Mouse (Mus musculus): ENCODE data around the gene Il20rb. TPM values are rescaled to one million over a fixed set of nuclear protein-coding genes. Genes with fewer than 3 reads are reported as not detected.

Il20rb gene
- polyA plus RNA-seq, 1 experiment from 2014 or later, result 0.53 TPM

- H3K36me3 ChIP-seq, result peaks cover 7% of the 10 kb centered on the region; the same call in 1 of the 2 replicates
- H3K27me3 ChIP-seq, result no peaks in the 10 kb centered on the region
- H3K4me1 ChIP-seq (replicated peaks), result peaks cover 4% of the 10 kb centered on the region
- H3K9ac ChIP-seq, result peak overlapping the region; percentile 63
- no peaks in the 10 kb centered on the region for H3K9me3 ChIP-seq
- peak overlapping the region; percentile 59 for H3K4me2 ChIP-seq
- peak overlapping the region; percentile 34 for H3K4me3 ChIP-seq
- WGBS, result 9% methylated on average over 25 of the region's 25 CpGs
- H3K27ac ChIP-seq, result no peak overlapping the region
- peak; percentile 46; the same call in 1 of the 2 replicates for ATAC-seq (ENCODE audit: low FRiP score)
Measured at GRCm38 (mm10) chr9:100453944-100454663, 32.5 kb downstream of the Il20rb start.

- Histone ChIP-seq H3K4me2 (no peak overlapping the region), H3K36me3 (no peaks in the 10 kb centered on the region), H3K4me1 (replicated peaks) (peaks cover 4% of the 10 kb centered on the region), H3K4me3 (no peak overlapping the region), H3K9ac (no peak overlapping the region), H3K27ac (no peak overlapping the region), H3K27me3 (peaks cover 6% of the 10 kb centered on the region; the same call in 1 of the 2 replicates), H3K9me3 (no peaks in the 10 kb centered on the region)
- no peak for ATAC-seq (ENCODE audit: low FRiP score)
- WGBS, result 74% methylated on average over 6 of the region's 6 CpGs
Measured at GRCm38 (mm10) chr9:100452432-100452831, 34.2 kb downstream of the Il20rb start.

- WGBS, result under 1% methylated on average over 32 of the region's 32 CpGs
Measured at GRCm38 (mm10) chr9:100446059-100446686, 40.4 kb downstream of the Il20rb start.

GRCm38 (mm10) chr9:100440111-100440790 lies 46.3 kb downstream of the Il20rb start:
- no peaks in the 10 kb centered on the region for H3K9me3 ChIP-seq
- H3K4me2 ChIP-seq, result peak overlapping the region; percentile 6
- peak; percentile 90 for ATAC-seq (ENCODE audit: low FRiP score)
- H3K9ac ChIP-seq, result no peak overlapping the region
- H3K4me1 ChIP-seq (replicated peaks), result peaks cover 16% of the 10 kb centered on the region
- 0 out of 2 replicates have a peak, but pooled peaks cover 4% of the 10 kb centered on the region for H3K27me3 ChIP-seq
- no peak overlapping the region for H3K4me3 ChIP-seq
- WGBS, result 49% methylated on average over 9 of the region's 9 CpGs
- H3K36me3 ChIP-seq, result no peaks in the 10 kb centered on the region
- H3K27ac ChIP-seq, result peak overlapping the region; percentile 84

More at GRCm38 (mm10) chr9:100446059-100446686, 40.4 kb downstream of the Il20rb start:
- H3K27me3 ChIP-seq, result peaks cover 11% of the 10 kb centered on the region; the same call in 1 of the 2 replicates
- H3K4me2 ChIP-seq, result peak overlapping the region; percentile 62
- peak; percentile 92 for ATAC-seq (ENCODE audit: low FRiP score)
- H3K4me3 ChIP-seq, result peak overlapping the region; percentile 48
- H3K36me3 ChIP-seq, result no peaks in the 10 kb centered on the region
- no peaks in the 10 kb centered on the region for H3K9me3 ChIP-seq
- peak overlapping the region; percentile 69 for H3K9ac ChIP-seq
- peak overlapping the region; percentile 70 for H3K27ac ChIP-seq
- peaks cover 7% of the 10 kb centered on the region for H3K4me1 ChIP-seq (replicated peaks)

DNA sequence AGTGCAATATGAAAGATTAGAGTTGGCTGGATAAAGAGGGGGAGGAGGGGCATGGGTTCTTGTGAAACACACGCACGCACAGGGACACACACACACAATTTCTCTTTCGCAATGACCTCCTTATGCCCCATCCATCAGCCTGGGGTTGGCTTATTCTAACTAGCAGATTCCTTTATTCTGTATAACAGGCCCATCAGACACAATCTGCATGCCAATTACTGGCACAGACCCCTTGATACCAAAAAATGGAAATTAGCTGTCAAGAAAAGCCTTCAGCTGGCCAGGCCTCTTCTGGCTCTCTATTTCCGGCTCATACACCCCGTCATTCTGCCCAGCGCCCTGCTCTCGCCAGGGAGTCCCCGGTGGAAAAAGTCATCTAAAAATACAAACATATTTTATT lies 47.1 kb downstream of the Il20rb start:
- peak; percentile 88 for ATAC-seq (ENCODE audit: low FRiP score)
- Histone ChIP-seq H3K36me3 (no peaks in the 10 kb centered on the region), H3K4me2 (peak overlapping the region; percentile 6), H3K9me3 (no peaks in the 10 kb centered on the region), H3K27ac (peak overlapping the region; percentile 84), H3K9ac (no peak overlapping the region), H3K27me3 (0 out of 2 replicates have a peak, but pooled peaks cover 3% of the 10 kb centered on the region), H3K4me1 (replicated peaks) (peaks cover 16% of the 10 kb centered on the region), H3K4me3 (no peak overlapping the region)
- WGBS, result 18% methylated on average over 8 of the region's 8 CpGs

GRCm38 (mm10) chr9:100438994-100439393 lies 47.6 kb downstream of the Il20rb start:
- no peak overlapping the region for H3K9ac ChIP-seq
- H3K36me3 ChIP-seq, result no peaks in the 10 kb centered on the region
- H3K4me2 ChIP-seq, result no peak overlapping the region
- no peaks in the 10 kb centered on the region for H3K27me3 ChIP-seq
- no peaks in the 10 kb centered on the region for H3K9me3 ChIP-seq
- H3K27ac ChIP-seq, result peak overlapping the region; percentile 84
- ATAC-seq (ENCODE audit: low FRiP score), result no peak
- peaks cover 16% of the 10 kb centered on the region for H3K4me1 ChIP-seq (replicated peaks)
- H3K4me3 ChIP-seq, result no peak overlapping the region
- 39% methylated on average over 10 of the region's 10 CpGs for WGBS

DNA sequence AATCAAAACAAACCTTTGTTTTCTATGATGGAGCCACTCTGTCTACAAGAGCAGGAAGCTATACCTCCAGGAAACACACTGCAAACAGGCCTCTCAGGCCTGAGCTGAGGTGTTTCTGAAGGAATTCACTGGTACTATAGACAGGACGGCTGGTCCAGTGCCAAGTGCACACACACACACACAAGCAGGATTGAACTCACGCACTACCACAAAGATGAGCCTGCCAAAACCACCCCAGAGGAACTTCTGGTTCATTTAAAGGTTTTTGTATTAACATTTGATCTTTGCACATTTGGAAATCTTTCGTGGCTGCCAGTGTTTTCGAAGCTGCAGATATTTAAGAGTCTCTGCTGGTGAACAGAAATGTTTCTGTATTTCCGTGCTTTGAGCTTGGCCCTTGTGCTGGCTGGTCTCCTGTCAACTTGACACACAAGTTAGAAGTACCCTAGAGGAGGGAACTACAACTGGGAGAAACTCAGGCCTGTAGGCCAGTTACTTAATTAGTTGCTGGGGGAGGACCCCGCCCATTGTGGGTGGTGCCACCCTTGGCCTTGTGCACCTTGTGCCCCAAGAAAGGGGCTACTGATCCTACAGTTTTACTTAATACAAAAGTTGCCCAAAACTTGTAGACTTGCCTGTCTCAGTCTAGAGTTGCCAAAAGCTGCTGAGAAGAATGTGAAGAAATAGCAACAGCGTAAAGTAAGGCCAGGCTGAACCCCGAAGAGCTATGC lies 49.6 kb downstream of the Il20rb start:
- WGBS, result 85% methylated on average over 8 of the region's 8 CpGs

DNA sequence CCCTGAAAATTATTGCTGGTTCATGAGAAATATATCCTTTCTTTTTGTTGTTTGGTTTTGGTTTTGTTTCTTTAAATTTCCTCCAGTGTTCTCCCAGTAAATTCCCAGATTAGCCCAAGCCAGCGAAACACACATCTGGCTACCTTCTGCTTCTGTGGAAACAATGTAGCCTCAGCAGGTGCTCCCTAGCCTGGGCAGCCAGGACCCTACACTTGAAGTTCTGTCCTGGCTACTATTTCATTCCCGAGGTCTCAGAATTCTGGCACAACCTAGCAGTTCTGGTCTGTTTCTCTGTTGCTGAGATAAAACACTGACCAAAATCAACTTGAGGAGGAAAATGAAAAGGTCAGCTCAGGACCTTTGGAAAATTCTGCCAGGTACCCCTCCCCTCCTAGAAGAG lies 55.2 kb downstream of the Il20rb start:
- H3K4me1 ChIP-seq (replicated peaks), result no peaks in the 10 kb centered on the region
- H3K9me3 ChIP-seq, result no peaks in the 10 kb centered on the region
- no peak overlapping the region for H3K9ac ChIP-seq
- no peak overlapping the region for H3K4me3 ChIP-seq
- H3K27ac ChIP-seq, result no peak overlapping the region
- H3K36me3 ChIP-seq, result no peaks in the 10 kb centered on the region
- H3K27me3 ChIP-seq, result no peaks in the 10 kb centered on the region
- WGBS, result 59% methylated on average over 2 of the region's 2 CpGs
- no peak for ATAC-seq (ENCODE audit: low FRiP score)
- no peak overlapping the region for H3K4me2 ChIP-seq

More for the DNA sequence above, 49.6 kb downstream of the Il20rb start:
- H3K9me3 ChIP-seq, result no peaks in the 10 kb centered on the region
- no peaks in the 10 kb centered on the region for H3K36me3 ChIP-seq
- peaks cover 16% of the 10 kb centered on the region for H3K4me1 ChIP-seq (replicated peaks)
- no peak for ATAC-seq (ENCODE audit: low FRiP score)
- H3K4me3 ChIP-seq, result no peak overlapping the region
- H3K27me3 ChIP-seq, result no peaks in the 10 kb centered on the region
- H3K4me2 ChIP-seq, result no peak overlapping the region
- H3K9ac ChIP-seq, result no peak overlapping the region
- no peak overlapping the region for H3K27ac ChIP-seq

GRCm38 (mm10) chr9:100430911-100431310 lies 55.7 kb downstream of the Il20rb start:
- H3K9ac ChIP-seq, result no peak overlapping the region
- WGBS, result 92% methylated on average over 2 of the region's 2 CpGs
- ATAC-seq (ENCODE audit: low FRiP score), result no peak
- no peaks in the 10 kb centered on the region for H3K9me3 ChIP-seq
- no peaks in the 10 kb centered on the region for H3K27me3 ChIP-seq
- no peaks in the 10 kb centered on the region for H3K36me3 ChIP-seq
- no peak overlapping the region for H3K4me3 ChIP-seq
- H3K27ac ChIP-seq, result no peak overlapping the region
- no peaks in the 10 kb centered on the region for H3K4me1 ChIP-seq (replicated peaks)
- H3K4me2 ChIP-seq, result no peak overlapping the region

DNA sequence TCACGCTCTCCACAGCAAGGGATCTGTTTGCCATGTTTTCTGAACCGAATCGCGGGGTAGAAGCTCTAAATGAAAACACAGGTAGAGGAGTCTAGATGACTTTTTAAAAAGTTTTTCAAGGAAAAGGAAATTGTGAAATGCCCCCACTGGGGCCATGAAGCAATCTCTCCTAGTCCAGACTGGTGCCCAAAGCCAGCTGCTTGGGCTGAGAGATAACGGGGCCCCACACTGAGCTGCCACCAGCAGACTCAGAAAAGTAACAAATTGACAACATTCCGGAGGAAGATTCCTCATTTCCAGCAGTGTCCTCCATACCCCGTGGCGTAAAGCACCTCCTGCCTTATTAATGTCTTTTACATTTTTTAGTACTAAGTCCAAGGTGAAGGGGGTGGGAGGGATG lies 66.9 kb downstream of the Il20rb start:
- 83% methylated on average over 8 of the region's 8 CpGs for WGBS
- no peak overlapping the region for H3K27ac ChIP-seq
- no peaks in the 10 kb centered on the region; the same call in 1 of the 2 replicates for H3K27me3 ChIP-seq
- H3K4me2 ChIP-seq, result no peak overlapping the region
- no peak overlapping the region for H3K4me3 ChIP-seq
- no peaks in the 10 kb centered on the region for H3K36me3 ChIP-seq
- H3K9ac ChIP-seq, result no peak overlapping the region
- peaks cover 21% of the 10 kb centered on the region for H3K4me1 ChIP-seq (replicated peaks)
- no peaks in the 10 kb centered on the region for H3K9me3 ChIP-seq
- ATAC-seq (ENCODE audit: low FRiP score), result no peak

- no peaks in the 10 kb centered on the region; the same call in 1 of the 2 replicates for H3K27me3 ChIP-seq
- peaks cover 21% of the 10 kb centered on the region for H3K4me1 ChIP-seq (replicated peaks)
- H3K4me3 ChIP-seq, result no peak overlapping the region
- ATAC-seq (ENCODE audit: low FRiP score), result no peak
- 90% methylated on average over 8 of the region's 8 CpGs for WGBS
- H3K36me3 ChIP-seq, result no peaks in the 10 kb centered on the region
- no peak overlapping the region for H3K4me2 ChIP-seq
- no peak overlapping the region for H3K9ac ChIP-seq
- no peaks in the 10 kb centered on the region for H3K9me3 ChIP-seq
- H3K27ac ChIP-seq, result no peak overlapping the region
Measured at GRCm38 (mm10) chr9:100419103-100419502, 67.5 kb downstream of the Il20rb start.

GRCm38 (mm10) chr9:100416756-100417155 lies 69.8 kb downstream of the Il20rb start:
- Histone ChIP-seq H3K9ac (no peak overlapping the region), H3K27me3 (no peaks in the 10 kb centered on the region; the same call in 1 of the 2 replicates), H3K9me3 (no peaks in the 10 kb centered on the region), H3K27ac (no peak overlapping the region), H3K4me3 (no peak overlapping the region), H3K4me2 (no peak overlapping the region), H3K36me3 (no peaks in the 10 kb centered on the region), H3K4me1 (replicated peaks) (peaks cover 27% of the 10 kb centered on the region)
- WGBS, result 14% methylated on average over 1 of the region's 1 CpGs
- no peak for ATAC-seq (ENCODE audit: low FRiP score)

Measured in hindbrain, embryonic 13.5 days (tissue).